Mouse (Mus musculus) adrenal gland (tissue): ENCODE results near the gene Itgal.
"Not testable (repeated sequence)": the region's sequence is repeated elsewhere in the genome, so short reads cannot be mapped to it uniquely, and the experiment has no call there.

ENCODE experiments used
- intact Hi-C: fragments of 180-260 bp; cut with DNase I; formaldehyde crosslinking; loops from one replicate; pipeline ENCODE4 v1.15.1; 2025
- long read RNA-seq, 2 experiments: library from polyadenylated mRNA; unstranded; transcript quantifications; one replicate each; pipeline ENCODE4 v2.0.0; 2020; ENCODE audit warnings: borderline replicate concordance in 1 of 2; ENCODE audit not compliant: insufficient replicate concordance in 1 of 2

Itgal gene
- long read RNA-seq, experiment 1, partial matches to known transcripts = 1 of 1 reads
- long read RNA-seq, experiment 1, other reads (novel, unspliced or antisense) = 0 of 1 reads
- long read RNA-seq, experiment 2 = 0 reads

GRCm38 (mm10) chr7:127296098-127296497, at the start of gene Itgal:
Gene Itgal, plus strand, starts transcription at chr7:127296260.
- intact Hi-C loops = no loop called here

GRCm38 (mm10) chr7:127250511-127250910, 45.5 kb upstream of the Itgal start:
- intact Hi-C loops = not testable (repeated sequence)

- intact Hi-C loops = no loop called here
Measured at GRCm38 (mm10) chr7:127252414-127252813, 43.6 kb upstream of the Itgal start.

GRCm38 (mm10) chr7:127253341-127253740, 42.7 kb upstream of the Itgal start:
- intact Hi-C loops = no loop called here

- intact Hi-C loops = no loop called here
Measured at GRCm38 (mm10) chr7:127253821-127254769, 42.0 kb upstream of the Itgal start.

- intact Hi-C loops = no loop called here
Measured at GRCm38 (mm10) chr7:127255008-127255407, 41.1 kb upstream of the Itgal start.

GRCm38 (mm10) chr7:127255965-127256364, 40.1 kb upstream of the Itgal start:
- intact Hi-C loops = no loop called here

- intact Hi-C loops = no loop called here
Measured at GRCm38 (mm10) chr7:127256518-127256917, 39.5 kb upstream of the Itgal start.

- intact Hi-C loops = no loop called here
Measured at GRCm38 (mm10) chr7:127259186-127259905, 36.7 kb upstream of the Itgal start.

GRCm38 (mm10) chr7:127260309-127261111, 35.5 kb upstream of the Itgal start, which contains the start of gene Dctpp1:
Gene Dctpp1, minus strand, starts transcription at chr7:127260709.
- intact Hi-C loops = no loop called here

GRCm38 (mm10) chr7:127262218-127262961, 33.7 kb upstream of the Itgal start:
- intact Hi-C loops = no loop called here

- intact Hi-C loops = no loop called here
Measured at GRCm38 (mm10) chr7:127263526-127263925, 32.5 kb upstream of the Itgal start.

- intact Hi-C loops = no loop called here
Measured at GRCm38 (mm10) chr7:127270256-127270655, 25.8 kb upstream of the Itgal start.

- intact Hi-C loops = no loop called here
Measured at GRCm38 (mm10) chr7:127270666-127271065, 25.4 kb upstream of the Itgal start.

- intact Hi-C loops = no loop called here
Measured at GRCm38 (mm10) chr7:127271093-127271492, 25.0 kb upstream of the Itgal start.

GRCm38 (mm10) chr7:127272566-127272965, 23.5 kb upstream of the Itgal start:
- intact Hi-C loops = no loop called here

GRCm38 (mm10) chr7:127273118-127273923, 22.7 kb upstream of the Itgal start:
- intact Hi-C loops = no loop called here

- intact Hi-C loops = no loop called here
Measured at GRCm38 (mm10) chr7:127273925-127274789, 21.9 kb upstream of the Itgal start, which contains the start of gene Sephs2. Gene Sephs2, minus strand, starts transcription at chr7:127274055.
